Mouse (Mus musculus): Measurements from ENCODE around the gene Rbmxl1.
"Not testable (repeated sequence)": the region's sequence is repeated elsewhere in the genome, so short reads cannot be mapped to it uniquely, and the experiment has no call there.

Rbmxl1 gene

GRCm38 (mm10) chr8:78508719-78509272, at the start of gene Rbmxl1:
Gene Rbmxl1, minus strand, starts transcription at chr8:78508898.
- DNase-seq (ENCODE audit: low spot score in 2 of 2), result peak; percentile 92 to 96

- DNase-seq (ENCODE audit: low spot score in 2 of 2), result no peak
Observed at GRCm38 (mm10) chr8:78556773-78557434, 48.2 kb upstream of the Rbmxl1 start.

DNA sequence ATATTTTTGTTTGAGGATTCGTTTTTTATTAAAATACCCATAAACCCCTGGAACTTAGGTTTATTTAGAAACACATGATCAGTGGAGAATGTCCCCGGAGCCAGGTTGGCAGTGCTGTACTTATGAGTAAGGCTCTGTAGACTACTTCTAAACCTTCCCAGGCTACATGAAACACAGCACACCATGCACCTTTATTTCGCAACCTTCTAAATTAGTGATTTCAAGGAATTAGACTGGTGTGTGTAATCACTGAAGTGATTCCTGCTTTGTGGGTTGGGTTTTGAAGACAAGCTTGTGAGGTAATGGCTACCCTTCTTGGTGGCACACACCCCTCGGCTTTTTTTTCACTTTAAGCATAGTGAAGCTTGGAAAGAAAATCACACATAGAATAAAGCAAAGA, 47.1 kb upstream of the Rbmxl1 start:
- DNase-seq (ENCODE audit: low spot score in 2 of 2), result no peak

DNA sequence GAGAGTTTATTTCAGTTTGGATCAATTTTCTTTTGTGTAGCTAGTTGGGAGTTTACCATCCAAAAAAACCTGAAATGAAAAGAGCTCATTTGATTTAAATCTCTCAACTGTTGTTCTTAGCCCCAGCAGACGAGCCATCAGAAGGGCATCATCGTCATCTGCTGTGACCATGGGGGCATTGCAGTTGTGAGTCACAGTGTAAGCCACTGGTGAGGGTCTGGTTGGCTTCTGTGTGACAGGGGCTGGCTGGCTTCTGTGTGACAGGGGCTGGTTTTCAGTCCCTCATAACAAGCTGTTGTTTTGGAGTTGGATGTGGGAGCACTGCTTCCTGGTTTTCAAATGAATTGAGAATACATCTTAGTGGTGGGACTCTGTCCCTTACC, 42.0 kb upstream of the Rbmxl1 start:
- DNase-seq (ENCODE audit: low spot score in 2 of 2), result no peak

GRCm38 (mm10) chr8:78549971-78550751, 41.5 kb upstream of the Rbmxl1 start:
- no peak for DNase-seq (ENCODE audit: low spot score in 2 of 2)

GRCm38 (mm10) chr8:78545153-78545817, 36.6 kb upstream of the Rbmxl1 start:
- not testable (repeated sequence) for DNase-seq (ENCODE audit: low spot score in 2 of 2)

- no peak for DNase-seq (ENCODE audit: low spot score in 2 of 2)
Observed at GRCm38 (mm10) chr8:78544545-78544944, 35.8 kb upstream of the Rbmxl1 start.

GRCm38 (mm10) chr8:78543621-78544020, 34.9 kb upstream of the Rbmxl1 start:
- no peak for DNase-seq (ENCODE audit: low spot score in 2 of 2)

GRCm38 (mm10) chr8:78542670-78543069, 34.0 kb upstream of the Rbmxl1 start:
- not testable (repeated sequence) for DNase-seq (ENCODE audit: low spot score in 2 of 2)

- no peak for DNase-seq (ENCODE audit: low spot score in 2 of 2)
Observed at GRCm38 (mm10) chr8:78537795-78538194, 29.1 kb upstream of the Rbmxl1 start.

GRCm38 (mm10) chr8:78536716-78537115, 28.0 kb upstream of the Rbmxl1 start:
- DNase-seq (ENCODE audit: low spot score in 2 of 2), result no peak

GRCm38 (mm10) chr8:78533981-78534380, 25.3 kb upstream of the Rbmxl1 start:
- no peak for DNase-seq (ENCODE audit: low spot score in 2 of 2)

DNA sequence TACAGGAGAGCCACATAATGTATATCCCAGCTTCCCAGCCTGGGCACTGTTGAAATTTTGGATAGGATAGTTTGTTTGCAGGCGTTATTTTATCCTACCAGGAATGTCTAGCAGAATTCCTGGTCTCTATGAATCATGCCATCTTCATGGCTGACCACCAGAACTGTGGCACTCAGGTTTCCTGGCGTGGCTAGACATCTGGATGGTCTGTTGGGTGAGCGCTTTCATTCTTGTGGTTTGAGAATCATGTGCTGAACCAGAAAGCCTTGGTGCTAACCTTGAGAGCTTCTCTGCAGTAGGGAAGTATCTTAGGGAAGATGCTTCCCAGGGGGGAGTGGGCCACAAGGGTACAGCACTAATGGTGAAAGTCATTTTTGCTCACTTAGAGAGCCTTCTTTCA, 6.4 kb upstream of the Rbmxl1 start:
- no peak for DNase-seq (ENCODE audit: low spot score in 2 of 2)

- DNase-seq (ENCODE audit: low spot score in 2 of 2), result no peak
Observed at GRCm38 (mm10) chr8:78514706-78515105, 6.0 kb upstream of the Rbmxl1 start.

- no peak for DNase-seq (ENCODE audit: low spot score in 2 of 2)
Observed at GRCm38 (mm10) chr8:78513106-78513505, 4.4 kb upstream of the Rbmxl1 start.

DNA sequence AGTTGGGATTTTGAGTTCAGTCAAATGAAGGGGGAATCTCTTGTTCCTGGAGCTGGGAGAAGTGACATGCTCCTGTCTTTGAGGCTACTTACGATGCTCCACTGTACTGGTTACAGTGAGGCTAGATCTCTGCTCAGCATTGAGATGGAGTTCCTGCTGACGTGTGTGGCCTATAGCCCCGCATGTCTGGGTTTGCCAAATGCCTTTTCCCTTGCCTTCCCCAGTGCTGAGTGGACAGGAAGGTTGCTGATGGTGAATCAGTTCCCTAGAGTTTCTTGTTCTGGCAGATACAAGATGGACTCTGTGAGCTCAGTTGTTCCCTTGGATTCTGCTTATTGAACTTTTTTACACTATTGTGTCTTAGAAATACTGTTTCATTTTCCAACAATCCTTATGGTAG, 2.2 kb upstream of the Rbmxl1 start:
- no peak for DNase-seq (ENCODE audit: low spot score in 2 of 2)

DNA sequence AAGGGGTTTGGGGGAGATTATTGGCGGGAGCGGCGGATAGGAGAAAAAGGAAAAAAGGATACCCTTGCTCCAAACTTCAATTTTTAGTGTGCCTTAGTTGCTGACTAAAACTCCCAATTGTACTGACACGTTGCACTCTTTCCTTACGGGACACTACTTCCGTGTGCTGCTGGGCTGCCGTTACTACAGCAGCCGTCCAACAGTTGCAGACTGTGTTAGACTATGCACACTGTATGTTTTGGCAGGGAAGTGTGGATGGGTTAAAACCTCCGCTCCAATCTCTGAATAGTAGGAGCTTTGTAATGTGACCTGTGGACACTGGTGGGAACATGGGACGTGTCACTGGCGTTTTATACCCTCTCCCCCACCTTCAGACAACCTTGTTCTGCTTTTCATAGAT, 1.4 kb upstream of the Rbmxl1 start:
- DNase-seq (ENCODE audit: low spot score in 2 of 2), result peak in 1 of 2 experiments; percentile 11

DNA sequence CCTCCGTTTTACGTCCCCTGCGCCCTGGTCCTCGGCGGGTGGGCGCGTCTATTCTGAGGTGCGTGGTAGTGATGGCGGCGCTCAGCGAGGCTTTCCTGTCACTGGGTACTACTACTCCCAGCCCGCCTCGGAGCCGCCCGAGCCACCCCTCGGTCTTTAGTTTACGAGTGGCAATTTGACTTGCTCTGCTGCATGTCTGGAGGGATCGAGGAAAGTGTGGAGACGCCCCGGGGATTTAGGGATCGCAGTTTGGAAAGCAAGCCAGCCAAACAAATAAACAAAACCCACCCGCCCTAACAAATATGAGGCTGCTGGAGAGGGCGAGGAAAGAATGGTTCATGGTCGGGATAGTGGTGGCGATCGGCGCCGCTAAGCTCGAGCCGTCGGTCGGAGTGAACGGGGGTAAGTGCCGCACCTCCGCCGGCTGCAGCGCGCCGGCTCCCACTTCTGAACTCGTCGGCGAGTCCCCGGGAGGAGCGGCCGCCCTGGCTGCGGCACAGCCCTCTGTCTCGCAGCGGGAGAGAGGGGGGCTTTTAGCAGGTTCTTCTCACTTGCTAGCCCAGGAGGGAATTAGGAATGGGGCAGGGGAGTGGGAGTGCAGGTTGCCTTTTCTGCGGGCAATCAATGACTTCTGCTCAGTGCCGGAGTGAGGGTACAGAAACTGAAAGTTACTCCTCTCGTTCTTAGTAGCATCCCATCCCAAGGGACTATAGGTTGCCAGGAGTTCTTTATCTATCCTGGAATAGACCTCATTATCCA, 754 bp upstream of the Rbmxl1 start, which contains the start of gene Slc10a7:
Slc10a7 (plus strand) TSS at position 74 of the 759 bp plus-strand sequence.
- DNase-seq (ENCODE audit: low spot score in 2 of 2), result peak; percentile 77 to 89

DNA sequence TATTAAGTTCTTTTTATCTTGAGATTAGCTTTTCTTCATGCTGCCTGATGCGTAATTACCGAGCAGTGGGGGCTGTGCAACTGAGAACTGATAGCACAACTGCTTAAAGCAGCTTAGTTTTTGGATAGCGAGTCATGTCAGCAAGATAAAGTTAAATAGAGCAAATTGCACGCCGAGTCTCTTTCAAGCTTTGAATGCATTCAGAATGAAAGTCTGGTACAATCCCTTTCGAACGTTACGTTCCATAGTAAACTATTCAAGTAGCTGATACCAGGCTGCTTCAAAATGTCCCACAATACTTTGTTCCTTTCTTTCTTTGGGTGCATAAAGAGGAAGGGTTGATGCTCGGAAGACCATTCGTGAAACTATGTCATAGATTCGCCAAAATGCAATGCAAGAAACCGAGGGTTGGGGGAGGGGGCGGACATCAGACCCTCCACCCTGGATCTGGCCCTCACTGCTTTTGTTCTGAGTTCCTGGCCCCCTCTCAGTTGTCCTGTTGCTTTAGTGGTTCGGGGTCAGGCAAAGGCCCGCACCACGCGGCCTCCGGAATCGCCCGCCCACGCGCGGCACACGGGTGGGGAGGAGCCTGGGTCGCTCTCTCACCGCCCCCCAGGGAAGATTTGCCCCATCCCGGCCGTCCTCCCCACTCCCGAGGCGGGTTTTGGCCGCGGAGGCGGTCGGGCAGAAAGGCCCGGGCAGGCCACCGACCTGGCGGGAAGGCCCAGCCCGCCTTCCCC, 549 bp downstream of the Rbmxl1 start:
- peak in 1 of 2 experiments; percentile 65 for DNase-seq (ENCODE audit: low spot score in 2 of 2)

DNA sequence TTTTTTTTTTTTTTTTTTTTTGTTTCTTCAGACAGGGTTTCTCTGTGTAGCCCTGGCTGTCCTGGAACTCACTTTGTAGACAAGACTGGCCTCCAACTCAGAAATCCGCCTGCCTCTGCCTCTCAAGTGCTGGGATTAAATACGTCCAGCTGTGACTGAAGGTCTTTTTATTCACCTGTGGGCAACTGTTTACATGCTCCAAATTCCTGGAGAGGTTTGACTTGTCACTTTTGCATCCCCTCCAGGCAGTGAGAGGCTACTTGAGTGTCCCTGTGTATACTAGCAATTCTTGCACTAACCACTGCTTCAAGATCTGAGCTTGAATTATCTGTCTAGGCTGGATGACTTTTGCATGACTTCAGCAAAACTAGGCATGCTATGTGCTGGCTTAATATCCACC, 6.0 kb downstream of the Rbmxl1 start:
- DNase-seq (ENCODE audit: low spot score in 2 of 2), result no peak

DNA sequence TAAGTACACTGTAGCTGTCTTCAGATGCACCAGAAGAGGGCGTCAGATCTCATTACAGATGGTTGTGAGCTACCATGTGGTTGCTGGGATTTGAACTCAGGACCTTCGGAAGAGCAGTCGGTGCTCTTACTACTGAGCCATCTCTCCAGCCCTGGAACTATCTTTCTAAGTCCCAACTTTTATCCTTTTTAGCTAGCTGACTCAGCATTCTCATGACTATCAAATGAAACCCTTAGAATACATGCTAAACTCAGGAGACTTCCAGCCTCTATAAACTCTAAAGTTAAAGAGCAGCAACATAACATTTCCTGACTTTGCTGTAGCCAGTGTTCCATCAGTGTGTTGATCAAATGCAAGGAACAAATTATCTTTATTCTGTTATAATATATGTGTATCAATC, 12.4 kb downstream of the Rbmxl1 start:
- DNase-seq (ENCODE audit: low spot score in 2 of 2), result not testable (repeated sequence)
